Mouse (Mus musculus): ENCODE data around the gene Cntnap5b. TPM values are rescaled to one million over a fixed set of nuclear protein-coding genes. Genes with fewer than 3 reads are reported as not detected.

The Cntnap5b gene
- not detected in 2 replicates for polyA plus RNA-seq (2012; ENCODE audit: insufficient read depth, insufficient read length, low replicate concordance, missing spikeins)

DNA sequence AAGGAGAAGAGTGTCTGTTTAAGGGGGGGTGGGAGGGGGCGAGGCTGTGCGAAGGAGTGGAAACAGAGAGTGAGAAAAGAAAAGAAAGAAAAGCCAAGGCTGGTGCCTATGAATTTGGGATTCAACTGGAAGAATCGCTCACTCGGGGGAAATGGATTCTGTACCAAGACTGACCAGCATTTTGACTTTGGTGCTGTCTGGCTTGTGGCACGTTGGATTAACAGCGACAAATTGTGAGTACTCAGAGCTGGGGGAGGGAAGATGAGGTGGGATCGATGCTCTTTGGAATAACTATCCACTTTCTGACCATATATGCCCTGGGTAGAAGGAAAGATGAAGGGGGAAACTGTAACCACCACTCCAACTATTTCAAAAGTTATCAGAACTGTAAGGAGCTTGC, at the start of gene Cntnap5b:
Gene Cntnap5b (plus strand): TSS at position 152 of the 400 bp plus-strand sequence.
- H3K4me3 ChIP-seq (ENCODE audit: insufficient read depth, low read depth, low read length), result peak within 1 kb of the TSS; percentile 27
- no peaks in the 10 kb centered on the region for H3K4me1 ChIP-seq (ENCODE audit: control insufficient read depth, insufficient read depth, low read length)
- WGBS, result 21% methylated on average over 7 of the region's 7 CpGs
- no peak within 1 kb of the TSS for H3K27ac ChIP-seq (ENCODE audit: insufficient read depth, low read depth, low read length)
- TF ChIP-seq POLR2A (IDR thresholded peaks at IDR 0.05; ENCODE audit: insufficient read depth, low read depth, low read length) (no peak), CTCF (IDR thresholded peaks at IDR 0.05; ENCODE audit: insufficient read depth, low read depth, low read length) (no peak)

DNA sequence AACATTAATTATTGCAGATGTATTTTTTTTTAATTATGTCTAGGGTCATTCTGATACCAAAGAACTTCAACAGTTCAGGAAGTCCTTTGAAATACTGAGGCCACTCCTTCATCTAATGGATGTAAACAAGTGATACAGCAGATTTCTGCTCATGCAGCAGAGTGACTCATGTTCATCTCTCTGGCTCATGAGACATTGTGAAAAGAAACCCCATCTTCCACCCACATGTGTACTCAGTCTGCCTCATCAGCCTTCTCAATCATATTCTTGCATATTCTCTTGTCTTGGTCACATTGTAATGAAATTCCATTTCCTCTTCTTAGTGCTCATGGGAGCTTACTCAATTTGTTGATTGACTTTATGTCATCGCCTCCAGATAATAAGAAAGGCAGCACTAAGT, 12.6 kb upstream of the Cntnap5b start:
- Histone ChIP-seq H3K4me1 (ENCODE audit: control insufficient read depth, insufficient read depth, low read length) (no peaks in the 10 kb centered on the region), H3K27ac (ENCODE audit: insufficient read depth, low read depth, low read length) (no peak overlapping the region), H3K4me3 (ENCODE audit: insufficient read depth, low read depth, low read length) (no peak overlapping the region)
- TF ChIP-seq CTCF (IDR thresholded peaks at IDR 0.05; ENCODE audit: insufficient read depth, low read depth, low read length) (no peak), POLR2A (IDR thresholded peaks at IDR 0.05; ENCODE audit: insufficient read depth, low read depth, low read length) (no peak)
- 95% methylated on average over 1 of the region's 1 CpGs for WGBS

DNA sequence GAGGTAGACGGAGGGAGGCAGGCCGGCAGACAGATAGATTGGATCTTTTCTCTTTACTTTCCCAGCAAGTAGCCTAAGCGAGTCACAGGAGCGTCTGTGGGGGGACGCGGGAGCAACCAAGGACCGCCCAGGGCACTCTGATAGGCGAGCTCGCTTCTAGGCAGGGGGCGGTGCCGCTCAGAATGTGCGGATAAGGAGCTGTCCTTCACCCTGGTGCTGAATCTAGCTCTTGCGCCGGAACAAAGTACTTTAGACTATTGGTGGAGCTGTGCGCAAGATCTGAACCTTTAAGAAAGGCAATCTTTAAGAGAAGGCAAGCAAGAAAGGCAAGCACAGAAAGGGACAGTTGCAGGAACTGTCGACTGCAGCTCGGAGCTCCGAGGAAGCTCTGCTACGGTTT, 382 bp upstream of the Cntnap5b start:
- WGBS, result under 1% methylated on average over 19 of the region's 19 CpGs
- TF ChIP-seq POLR2A (IDR thresholded peaks at IDR 0.05; ENCODE audit: insufficient read depth, low read depth, low read length) (no peak), CTCF (IDR thresholded peaks at IDR 0.05; ENCODE audit: insufficient read depth, low read depth, low read length) (no peak)
- Histone ChIP-seq H3K4me1 (ENCODE audit: control insufficient read depth, insufficient read depth, low read length) (no peaks in the 10 kb centered on the region), H3K4me3 (ENCODE audit: insufficient read depth, low read depth, low read length) (peak overlapping the region; percentile 27), H3K27ac (ENCODE audit: insufficient read depth, low read depth, low read length) (no peak overlapping the region)

DNA sequence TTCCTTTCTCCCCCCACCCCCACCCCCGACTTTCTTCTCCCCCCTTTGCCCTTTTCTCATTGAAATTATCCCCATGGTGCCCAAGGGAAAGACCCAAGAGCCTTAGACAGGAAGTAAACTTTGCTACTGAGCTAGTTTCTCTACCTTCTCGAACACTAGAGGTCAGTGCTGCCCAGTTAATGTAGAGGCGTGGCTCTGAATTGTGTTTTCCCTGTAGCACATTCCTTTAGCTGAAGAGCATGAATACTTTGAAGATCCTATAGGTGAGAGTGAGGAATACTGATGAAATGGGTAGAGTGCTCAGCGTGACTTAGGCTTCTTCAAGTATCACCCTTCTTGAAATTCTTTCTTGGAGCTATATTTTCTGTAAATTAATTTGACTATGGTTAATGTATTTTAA, 1.6 kb downstream of the Cntnap5b start:
- 8% methylated on average over 4 of the region's 4 CpGs for WGBS
- Histone ChIP-seq H3K27ac (ENCODE audit: insufficient read depth, low read depth, low read length) (no peak overlapping the region), H3K4me3 (ENCODE audit: insufficient read depth, low read depth, low read length) (no peak overlapping the region), H3K4me1 (ENCODE audit: control insufficient read depth, insufficient read depth, low read length) (no peaks in the 10 kb centered on the region)
- TF ChIP-seq POLR2A (IDR thresholded peaks at IDR 0.05; ENCODE audit: insufficient read depth, low read depth, low read length) (no peak), CTCF (IDR thresholded peaks at IDR 0.05; ENCODE audit: insufficient read depth, low read depth, low read length) (no peak)

DNA sequence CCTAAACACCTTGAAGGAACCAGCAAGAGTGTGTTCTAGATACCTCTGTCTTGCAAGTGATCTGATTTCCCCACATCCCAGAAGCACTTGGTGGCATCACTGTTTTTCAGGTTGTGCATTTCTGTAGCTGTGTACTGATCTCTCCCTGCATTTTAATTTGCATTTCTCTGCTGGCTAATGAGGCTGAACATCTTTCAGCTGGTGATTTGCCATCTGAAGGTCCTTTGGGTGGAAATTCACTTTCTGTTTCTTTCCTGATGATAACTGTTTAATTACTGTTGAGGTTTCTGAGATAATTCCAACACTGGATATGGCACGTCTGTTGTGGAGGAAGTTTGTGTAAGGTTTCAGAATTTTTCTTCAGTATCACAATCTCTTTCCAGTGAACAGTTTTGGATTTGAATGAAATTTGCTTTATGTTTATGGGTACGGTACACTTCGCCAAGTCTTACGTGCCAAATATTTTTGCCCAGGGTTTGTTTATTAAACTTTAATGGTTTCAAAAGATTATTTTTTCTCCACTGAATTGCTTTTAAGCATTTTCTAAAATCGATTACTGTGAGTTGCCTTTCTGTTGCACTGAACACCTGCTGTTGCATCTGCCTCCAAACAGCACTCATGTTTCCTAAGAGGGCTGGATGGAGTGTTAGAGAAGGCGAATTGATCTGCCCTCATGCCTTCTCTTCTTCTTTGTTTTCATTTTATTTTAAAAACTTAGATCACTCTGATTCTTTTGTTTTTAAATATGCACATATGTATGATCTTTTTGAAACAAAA, 41.0 kb downstream of the Cntnap5b start:
- 70% methylated on average over 6 of the region's 6 CpGs for WGBS
- H3K4me3 ChIP-seq (ENCODE audit: insufficient read depth, low read depth, low read length), result no peak overlapping the region
- no peaks in the 10 kb centered on the region for H3K4me1 ChIP-seq (ENCODE audit: control insufficient read depth, insufficient read depth, low read length)
- no peak for TF ChIP-seq CTCF (IDR thresholded peaks at IDR 0.05; ENCODE audit: insufficient read depth, low read depth, low read length)
- H3K27ac ChIP-seq (ENCODE audit: insufficient read depth, low read depth, low read length), result no peak overlapping the region

DNA sequence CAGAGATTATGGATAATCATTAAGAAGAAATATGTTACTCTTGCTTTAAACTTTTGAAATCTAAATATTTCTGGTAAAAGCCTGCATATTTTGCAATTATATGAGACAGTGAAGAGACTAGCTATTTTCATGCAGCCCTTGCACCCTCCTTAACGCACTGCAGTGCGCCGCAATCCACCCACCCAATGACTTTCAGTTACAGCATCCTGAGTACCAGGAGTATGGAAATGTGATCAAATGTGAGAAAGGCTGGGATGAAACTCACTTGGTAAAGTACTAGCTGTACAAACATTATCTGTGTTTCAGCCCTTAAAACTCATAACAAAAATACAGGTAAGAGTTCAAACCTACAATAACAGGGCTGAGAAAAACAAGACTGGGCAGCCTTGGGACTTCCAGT, 99.8 kb downstream of the Cntnap5b start:
- 64% methylated on average over 3 of the region's 3 CpGs for WGBS
- no peak overlapping the region for H3K27ac ChIP-seq (ENCODE audit: insufficient read depth, low read depth, low read length)
- no peak for TF ChIP-seq POLR2A (IDR thresholded peaks at IDR 0.05; ENCODE audit: insufficient read depth, low read depth, low read length)
- no peak for TF ChIP-seq CTCF (IDR thresholded peaks at IDR 0.05; ENCODE audit: insufficient read depth, low read depth, low read length)
- no peaks in the 10 kb centered on the region for H3K4me1 ChIP-seq (ENCODE audit: control insufficient read depth, insufficient read depth, low read length)
- H3K4me3 ChIP-seq (ENCODE audit: insufficient read depth, low read depth, low read length), result no peak overlapping the region

DNA sequence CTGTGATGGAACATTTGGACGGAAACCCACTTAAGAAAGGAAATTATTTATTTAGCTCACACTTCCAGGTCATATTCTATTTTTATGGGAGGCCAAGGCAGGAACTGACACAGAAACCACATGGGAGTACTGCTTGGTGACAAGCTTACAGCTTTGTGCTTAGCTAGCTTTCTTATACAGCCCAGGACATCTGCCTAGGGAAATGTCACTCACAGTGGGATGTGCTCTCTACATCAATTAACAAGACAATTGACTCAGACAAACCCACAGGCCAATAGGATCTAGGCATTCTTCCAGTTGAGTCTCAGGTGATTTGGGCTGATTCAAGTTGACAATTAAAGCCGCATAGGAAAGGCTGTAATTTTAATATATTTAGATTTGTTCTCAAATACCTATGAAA, 135.2 kb downstream of the Cntnap5b start:
- WGBS, result 82% methylated on average over 2 of the region's 2 CpGs
- H3K4me1 ChIP-seq (ENCODE audit: control insufficient read depth, insufficient read depth, low read length), result no peaks in the 10 kb centered on the region
- H3K27ac ChIP-seq (ENCODE audit: insufficient read depth, low read depth, low read length), result no peak overlapping the region
- no peak overlapping the region for H3K4me3 ChIP-seq (ENCODE audit: insufficient read depth, low read depth, low read length)
- no peak for TF ChIP-seq CTCF (IDR thresholded peaks at IDR 0.05; ENCODE audit: insufficient read depth, low read depth, low read length)

DNA sequence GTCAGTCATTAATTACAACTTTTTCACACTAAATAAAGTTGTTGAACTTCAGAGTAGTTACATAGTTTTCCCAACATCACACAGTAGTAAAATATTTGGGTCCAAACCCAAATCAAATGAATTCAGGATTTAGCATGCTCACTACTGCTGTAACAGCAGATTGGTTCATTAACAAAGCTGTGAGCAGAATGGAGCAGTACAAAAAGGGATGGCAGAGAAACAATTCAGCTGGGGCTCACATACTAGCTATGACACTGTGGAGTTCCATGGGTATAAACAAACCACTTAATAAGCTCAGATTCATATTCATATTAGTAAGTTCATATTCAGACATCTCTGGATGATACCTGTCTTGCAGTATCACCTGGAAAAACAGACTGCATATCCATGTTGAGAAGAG, 170.9 kb downstream of the Cntnap5b start:
- H3K4me3 ChIP-seq (ENCODE audit: insufficient read depth, low read depth, low read length), result no peak overlapping the region
- TF ChIP-seq POLR2A (IDR thresholded peaks at IDR 0.05; ENCODE audit: insufficient read depth, low read depth, low read length) (no peak), CTCF (IDR thresholded peaks at IDR 0.05; ENCODE audit: insufficient read depth, low read depth, low read length) (no peak)

DNA sequence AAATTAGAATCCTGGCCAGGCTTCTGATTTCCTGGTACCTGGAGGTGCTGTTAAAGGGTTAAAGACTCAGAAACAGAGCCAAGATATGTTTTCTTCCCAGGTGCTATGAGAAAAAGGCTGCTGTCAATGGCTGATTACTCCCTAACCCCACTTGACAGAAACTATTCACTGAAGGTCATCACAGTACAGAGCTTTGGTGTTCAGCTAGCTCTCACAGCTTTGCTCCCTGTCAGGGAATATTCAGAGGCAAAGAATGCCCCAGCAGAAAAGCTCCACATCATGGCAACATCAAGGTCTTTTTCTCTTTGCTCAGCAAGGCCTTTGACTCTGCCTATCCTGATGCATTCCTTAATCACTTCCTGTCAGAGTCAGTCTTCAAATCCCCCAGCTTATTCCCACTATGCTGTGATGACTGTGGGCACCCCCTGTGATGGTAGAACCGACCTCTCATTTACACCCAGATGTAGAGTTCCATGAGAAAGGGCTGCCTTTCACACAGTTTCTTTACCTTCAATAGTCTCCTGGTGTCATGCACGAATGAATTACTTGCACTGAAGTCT, 186.9 kb downstream of the Cntnap5b start:
- no peak for TF ChIP-seq POLR2A (IDR thresholded peaks at IDR 0.05; ENCODE audit: insufficient read depth, low read depth, low read length)
- TF ChIP-seq CTCF (IDR thresholded peaks at IDR 0.05; ENCODE audit: insufficient read depth, low read depth, low read length), result no peak
- H3K4me3 ChIP-seq (ENCODE audit: insufficient read depth, low read depth, low read length), result no peak overlapping the region
- 38% methylated on average over 2 of the region's 2 CpGs for WGBS
- no peak overlapping the region for H3K27ac ChIP-seq (ENCODE audit: insufficient read depth, low read depth, low read length)
- no peaks in the 10 kb centered on the region for H3K4me1 ChIP-seq (ENCODE audit: control insufficient read depth, insufficient read depth, low read length)

More for the DNA sequence above, 170.9 kb downstream of the Cntnap5b start:
- Histone ChIP-seq H3K27ac (ENCODE audit: insufficient read depth, low read depth, low read length) (no peak overlapping the region), H3K4me1 (ENCODE audit: control insufficient read depth, insufficient read depth, low read length) (no peaks in the 10 kb centered on the region)
